Mouse (Mus musculus): ENCODE measurements around the gene Phactr2.

DNA sequence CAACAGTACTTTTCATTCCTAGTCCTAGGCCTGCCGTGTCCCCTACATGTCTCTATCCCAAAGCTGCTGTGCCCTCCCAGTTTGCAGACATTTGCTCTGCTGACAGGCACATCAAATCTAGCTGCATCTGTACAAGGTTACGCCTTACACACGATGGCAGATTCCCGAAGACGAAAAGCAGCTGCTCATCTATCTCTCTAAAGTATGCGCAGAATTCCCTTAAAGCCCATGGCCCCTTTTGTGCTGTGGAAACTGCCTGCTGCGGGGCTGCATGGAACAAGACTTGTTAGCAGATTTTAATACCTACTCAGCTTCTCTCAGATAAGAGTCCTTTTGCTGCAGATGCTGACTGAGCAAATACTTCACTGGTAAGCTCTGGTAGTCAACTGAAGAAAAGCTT lies 294.0 kb downstream of the Phactr2 start:
- no peak for TF ChIP-seq CTCF (IDR thresholded peaks at IDR 0.05; ENCODE audit: extremely low read depth, insufficient read depth, low read length)
- no peak for TF ChIP-seq POLR2A (IDR thresholded peaks at IDR 0.05; ENCODE audit: extremely low read depth, insufficient read depth, low read length)

Data from cortical plate, adult 2 months (tissue).